In genomic region chr4:152539756-152540155, GRCm38 (mm10) we compare ENCODE assay signal across 19 mouse cellular contexts.
DNase-seq lines count a peak whose midpoint lies in the region.
"Had no signal": no experiment of that assay in that cellular context is flagged by ENCODE, and none has a peak within 500 bp of the region (broad histone marks: within the 10 kb centered on the region; RNA-seq: fewer than 3 reads in every experiment).

No protein-coding gene starts in this region.

- no peaks in the 10 kb centered on the region for H3K36me3 ChIP-seq in splenic B cell, adult 2 months (ENCODE audit: control insufficient read depth, insufficient read depth, low read length, poor library complexity, severe bottlenecking)
- H3K36me3 ChIP-seq: G1E had no signal

- no peaks in the 10 kb centered on the region for H3K27me3 ChIP-seq in splenic B cell, adult 2 months (ENCODE audit: control insufficient read depth, insufficient read depth, low read length, poor library complexity, severe bottlenecking)
- H3K27me3 ChIP-seq: CH12.LX; forebrain, embryonic 12.5 days; forebrain, embryonic 15.5 days; Patski had no signal

- DNase-seq in spleen, adult 18-20 months, result peak; percentile 13 to 17
- DNase-seq in spleen, postnatal 4 days (ENCODE audit: low spot score in 2 of 2), result no peak
- DNase-seq in B cell, adult 2 months, result peak; percentile 25 to 39
- DNase-seq in splenic B cell, adult 2 months (ENCODE audit: low read depth, low spot score), result peak; percentile 27
- no peak for DNase-seq in neural tube, embryonic 10.5 days (ENCODE audit: extremely low spot score, low spot score)
- DNase-seq: adrenal gland, adult 8-10 months; adrenal gland, postnatal 14 days; adrenal gland, postnatal 36 days; cerebellum, adult 11-12 months; cerebellum, adult 2 months; cerebellum, adult 9-10 months; cerebellum, postnatal 10 days; cerebellum, postnatal 25 days; forebrain, postnatal 0 days had no signal

Comparison
In these comparisons a context has a peak if more than half of its experiments do, and no peak if none do; other contexts are left out.
1. DNase-seq: peak in spleen, adult 18-20 months (2 of 2), B cell, adult 2 months (2 of 2) and splenic B cell, adult 2 months (single experiment); none in spleen, postnatal 4 days (0 of 2) and neural tube, embryonic 10.5 days (single experiment).